Mouse (Mus musculus): Measurements from ENCODE around the gene Zfp385b. TPM values are rescaled to one million over a fixed set of nuclear protein-coding genes. Genes with fewer than 3 reads are reported as not detected.

Zfp385b gene
- total RNA-seq, 2 experiments from 2014 or later, result 5.3 to 7.5 TPM

DNA sequence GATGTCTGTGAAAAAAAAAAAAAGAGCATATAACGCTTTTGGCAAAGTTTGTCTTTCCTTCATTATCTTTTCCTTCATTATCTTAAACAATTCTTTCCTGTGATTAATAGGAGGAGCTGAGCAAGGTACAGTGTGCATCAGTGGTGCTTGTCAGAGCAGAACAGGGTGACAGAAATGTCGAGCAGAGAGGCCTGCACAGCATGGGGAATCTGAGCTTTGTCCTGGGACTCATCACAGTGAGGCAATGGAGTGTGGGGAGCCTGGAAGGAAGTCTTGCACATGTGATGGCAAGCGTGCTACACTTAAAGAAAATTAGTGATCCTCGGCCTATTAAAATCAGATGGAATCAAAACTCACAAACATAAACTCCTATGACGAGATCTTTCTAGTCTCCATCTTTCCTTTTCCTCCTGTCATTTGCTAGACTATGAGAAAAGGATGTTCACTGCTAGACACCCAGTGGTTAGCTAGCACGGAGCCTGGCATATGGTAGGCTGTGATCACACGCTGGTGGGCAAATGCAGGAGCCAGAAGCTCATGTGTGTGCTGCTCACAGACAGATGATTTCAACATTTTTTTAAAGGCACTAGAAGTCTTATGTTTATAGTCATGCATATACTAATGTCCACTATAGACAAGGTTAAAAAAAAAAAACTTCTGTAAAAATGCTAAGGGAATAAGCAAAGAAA is 209.0 kb downstream of the Zfp385b start:
- DNase-seq, result no peak
- intact Hi-C loops (cut with DNase I), result no loop called here

DNA sequence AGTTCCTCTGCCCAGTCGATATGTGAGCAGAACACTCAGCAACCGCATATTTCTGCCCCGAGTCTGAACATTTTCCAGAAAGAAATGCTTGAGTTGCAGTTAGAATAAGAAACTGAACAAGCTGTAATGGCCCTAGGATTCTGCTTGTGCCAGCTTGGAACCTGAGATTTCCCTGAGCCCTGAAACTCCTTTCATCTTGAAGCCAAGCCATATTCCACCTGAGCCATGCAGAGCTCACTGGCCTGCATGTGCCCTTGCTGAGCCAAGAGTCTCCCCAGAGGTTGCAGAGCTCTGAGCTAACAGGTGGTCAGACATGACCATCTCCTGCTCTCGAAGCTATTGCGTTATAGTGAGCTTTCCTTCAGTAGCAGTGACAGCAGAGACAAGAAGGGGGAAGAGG is 210.0 kb downstream of the Zfp385b start:
- no peak for DNase-seq
- intact Hi-C loops (cut with DNase I), result no loop called here

DNA sequence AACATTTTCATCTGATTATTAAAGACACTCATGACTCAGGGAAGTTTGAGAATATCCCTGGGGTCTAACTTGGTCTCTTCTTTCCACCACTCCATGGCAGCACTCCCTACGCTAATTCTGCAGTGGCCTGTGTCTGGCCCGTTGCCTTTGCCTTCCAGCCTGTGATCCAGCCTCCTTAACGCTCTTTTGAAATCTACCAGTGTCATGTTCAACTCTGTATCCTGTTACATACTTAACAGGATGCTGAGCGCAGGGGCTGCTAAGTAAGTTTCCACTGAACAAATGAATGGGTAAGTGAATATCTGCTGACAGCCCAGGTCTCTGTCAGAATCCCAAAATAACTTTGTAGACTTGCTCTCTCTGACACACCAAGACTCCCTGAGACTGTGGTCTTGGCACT is 210.8 kb downstream of the Zfp385b start:
- DNase-seq, result no peak
- intact Hi-C loops (cut with DNase I), result no loop called here

DNA sequence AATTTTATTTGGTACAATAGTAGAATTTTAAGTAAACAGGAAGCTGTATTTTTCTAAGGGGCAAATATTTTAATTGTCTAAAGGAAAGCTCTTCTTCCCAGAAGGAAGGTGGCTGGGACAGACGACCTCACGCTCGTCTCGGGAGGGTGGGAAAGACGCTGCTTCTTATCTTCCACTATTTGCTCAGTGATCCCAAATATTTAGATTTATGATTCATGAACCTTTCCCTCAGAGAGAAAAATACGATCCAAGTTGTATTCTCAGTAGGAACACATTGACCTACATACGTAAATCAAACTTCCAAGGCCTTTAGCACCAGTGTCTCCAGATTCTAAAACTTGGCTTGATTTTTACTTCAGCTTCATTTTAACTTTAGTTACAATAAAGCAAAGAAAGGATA is 226.0 kb downstream of the Zfp385b start:
- intact Hi-C loops (cut with DNase I), result no loop called here
- no peak for DNase-seq

- intact Hi-C loops (cut with DNase I), result no loop called here
- DNase-seq, result no peak
These were observed 226.9 kb downstream of the Zfp385b start for GRCm38 (mm10) chr2:77592525-77592924.

GRCm38 (mm10) chr2:77589205-77589901 is 230.1 kb downstream of the Zfp385b start:
- peak; percentile 34 to 58 for DNase-seq
- intact Hi-C loops (cut with DNase I), result no loop called here

GRCm38 (mm10) chr2:77587387-77587786 is 232.1 kb downstream of the Zfp385b start:
- intact Hi-C loops (cut with DNase I), result no loop called here
- DNase-seq, result no peak

- intact Hi-C loops (cut with DNase I), result no loop called here
- DNase-seq, result no peak
These were observed 232.7 kb downstream of the Zfp385b start for GRCm38 (mm10) chr2:77586581-77587360.

GRCm38 (mm10) chr2:77583586-77583985 is 235.9 kb downstream of the Zfp385b start:
- DNase-seq, result no peak
- intact Hi-C loops (cut with DNase I), result no loop called here

- intact Hi-C loops (cut with DNase I), result no loop called here
- DNase-seq, result no peak
These were observed 242.9 kb downstream of the Zfp385b start for GRCm38 (mm10) chr2:77576571-77576970.

- DNase-seq, result no peak
- intact Hi-C loops (cut with DNase I), result no loop called here
These were observed 251.7 kb downstream of the Zfp385b start for GRCm38 (mm10) chr2:77567528-77568435.

DNA sequence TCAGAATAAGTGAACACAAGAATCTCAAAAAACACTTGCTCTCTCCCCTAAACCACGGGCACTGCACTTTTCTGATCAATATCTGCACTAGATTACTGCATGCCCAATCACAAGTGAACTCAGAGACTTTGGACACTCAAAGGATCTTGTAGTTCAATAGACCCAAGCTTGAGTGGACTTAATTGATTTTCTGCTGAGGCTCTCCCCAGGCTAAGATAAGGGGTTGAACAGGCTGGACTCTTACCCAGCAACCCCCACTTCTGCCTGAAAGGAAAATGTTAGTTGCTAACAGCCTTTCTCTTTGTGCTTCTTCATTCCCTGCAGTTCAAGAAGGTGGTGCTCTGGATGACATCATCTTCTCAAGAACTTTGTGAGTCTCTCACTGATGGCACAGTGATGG is 255.7 kb downstream of the Zfp385b start:
- intact Hi-C loops (cut with DNase I), result no loop called here
- DNase-seq, result no peak

- intact Hi-C loops (cut with DNase I), result no loop called here
- DNase-seq, result no peak
These were observed 257.5 kb downstream of the Zfp385b start for GRCm38 (mm10) chr2:77561941-77562340.

- DNase-seq, result no peak
- intact Hi-C loops (cut with DNase I), result no loop called here
These were observed 262.5 kb downstream of the Zfp385b start for GRCm38 (mm10) chr2:77556938-77557337.

DNA sequence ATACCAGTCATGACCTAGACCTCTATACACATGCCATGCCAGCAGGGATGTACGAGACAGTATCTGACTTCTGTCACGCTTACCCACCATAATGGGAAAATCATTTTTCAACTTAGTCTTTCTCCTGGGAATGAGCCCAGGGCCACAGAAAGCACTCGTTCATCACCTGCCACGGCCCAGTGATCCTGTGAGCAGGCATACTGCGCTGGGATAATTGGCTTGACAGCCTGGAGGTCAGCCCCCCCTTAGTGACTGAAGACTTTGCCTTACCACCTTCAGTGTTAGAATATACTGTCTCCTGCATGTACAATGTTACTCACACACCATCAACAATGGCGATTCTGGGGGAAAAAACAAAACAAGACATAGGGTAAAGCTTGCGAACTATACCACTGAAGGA is 263.5 kb downstream of the Zfp385b start:
- intact Hi-C loops (cut with DNase I), result no loop called here
- DNase-seq, result no peak

DNA sequence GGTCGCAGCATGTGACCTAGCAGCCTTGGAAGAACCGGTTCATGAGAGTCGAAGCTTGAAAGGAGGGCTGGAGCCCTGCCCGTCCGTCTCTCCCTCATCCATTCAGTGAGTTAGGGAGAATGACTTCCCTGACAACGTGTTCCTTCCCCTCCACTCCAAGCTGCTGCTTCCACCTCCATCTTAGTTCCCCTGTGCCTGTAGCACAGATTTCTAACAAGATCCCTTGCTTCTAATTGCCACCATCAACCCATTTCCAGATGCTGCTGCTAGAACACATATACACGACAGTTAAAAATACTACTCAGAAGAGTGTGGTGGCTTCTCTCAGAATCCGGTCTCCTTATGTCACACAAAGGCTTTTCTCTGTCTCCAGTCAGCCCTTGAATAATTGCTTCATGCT is 266.8 kb downstream of the Zfp385b start:
- intact Hi-C loops (cut with DNase I), result no loop called here
- no peak for DNase-seq

GRCm38 (mm10) chr2:77543388-77543787 is 276.1 kb downstream of the Zfp385b start:
- intact Hi-C loops (cut with DNase I), result no loop called here
- DNase-seq, result no peak

DNA sequence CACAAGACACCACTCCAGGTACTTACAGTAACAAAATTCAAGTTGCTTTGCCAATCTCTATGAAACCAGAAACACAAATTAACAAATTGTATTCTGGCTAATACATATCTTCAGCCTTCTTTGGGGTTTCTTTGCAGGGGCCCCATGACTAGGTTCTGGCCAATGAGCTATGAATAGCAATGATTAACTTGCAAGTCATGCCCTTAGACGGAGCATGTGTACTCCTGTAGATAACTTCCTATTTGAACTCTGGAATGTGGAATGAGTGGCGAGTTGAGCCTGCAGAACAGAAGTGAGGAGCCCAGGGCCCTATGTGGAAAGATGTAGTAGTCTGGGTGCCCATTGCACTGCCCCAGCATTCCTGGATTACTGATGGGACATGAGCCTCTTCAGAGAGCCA is 276.8 kb downstream of the Zfp385b start:
- intact Hi-C loops (cut with DNase I), result no loop called here
- DNase-seq, result no peak

- peak in 1 of 2 experiments; percentile 13 for DNase-seq
- intact Hi-C loops (cut with DNase I), result no loop called here
These were observed 277.8 kb downstream of the Zfp385b start for GRCm38 (mm10) chr2:77541681-77542080.

DNA sequence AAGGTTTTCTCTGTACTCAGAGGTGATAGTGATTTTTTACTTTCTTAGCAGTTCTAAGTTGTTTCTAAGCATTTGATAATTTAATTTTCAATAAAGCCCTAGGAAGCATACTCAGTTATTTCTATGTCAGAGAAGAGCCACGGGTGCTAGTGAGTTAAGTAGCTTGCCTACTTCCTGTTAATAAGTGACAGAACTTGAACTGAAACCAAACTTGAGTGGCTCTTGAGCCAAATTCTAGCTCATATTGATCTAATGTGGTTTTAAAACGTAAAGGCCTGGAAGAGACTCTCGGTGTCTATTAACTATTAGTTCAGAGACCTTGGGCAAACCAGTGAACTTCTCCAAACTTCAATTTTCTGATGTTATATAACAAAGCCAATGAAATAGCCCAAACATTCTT is 278.6 kb downstream of the Zfp385b start:
- intact Hi-C loops (cut with DNase I), result no loop called here
- no peak for DNase-seq

- no peak for DNase-seq
- intact Hi-C loops (cut with DNase I), result no loop called here
These were observed 282.9 kb downstream of the Zfp385b start for GRCm38 (mm10) chr2:77536556-77536955.

Data from heart, postnatal 14 days (tissue).